Mouse (Mus musculus): ENCODE results near the gene Hdgf.
"Not testable (repeated sequence)": the region's sequence is repeated elsewhere in the genome, so short reads cannot be mapped to it uniquely, and the experiment has no call there.

DNA sequence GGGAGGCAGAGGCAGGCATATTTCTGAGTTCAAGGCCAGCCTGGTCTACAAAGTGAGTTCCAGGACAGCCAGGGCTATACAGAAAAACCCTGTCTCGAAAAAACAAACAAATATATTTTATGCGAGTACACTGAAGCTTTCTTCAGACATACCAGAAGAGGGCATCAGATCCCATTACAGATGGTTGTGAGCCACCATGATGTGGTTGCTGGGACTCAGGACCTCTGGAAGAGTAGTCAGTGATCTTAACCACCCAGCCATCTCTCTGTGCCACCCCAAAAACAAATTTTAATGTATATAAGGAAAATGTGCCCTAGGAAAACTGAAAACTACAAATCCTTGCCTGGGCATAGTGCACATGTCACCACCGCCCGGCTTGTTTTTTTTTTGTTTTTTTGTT lies 18.7 kb upstream of the Hdgf start:
- not testable (repeated sequence) for TF ChIP-seq GATA1 (IDR thresholded peaks at IDR 0.05; ENCODE audit: borderline replicate concordance, low read length); FLI1 (IDR thresholded peaks at IDR 0.05; ENCODE audit: low read length)
